Mouse (Mus musculus) granulocyte monocyte progenitor cell, adult 5-6 weeks (primary cell): ENCODE results near the gene Il18bp. TPM values are rescaled to one million over a fixed set of nuclear protein-coding genes. Genes with fewer than 3 reads are reported as not detected.
"Not testable (repeated sequence)": the region's sequence is repeated elsewhere in the genome, so short reads cannot be mapped to it uniquely, and the experiment has no call there.

Experiments used
- ATAC-seq: replicated peaks from 2 replicates; pipeline ENCODE4 v1.8.0; 2016; ENCODE audit warnings: mild to moderate bottlenecking, moderate TSS enrichment, inconsistent platforms; ENCODE audit not compliant: poor library complexity, severe bottlenecking
- total RNA-seq, 2 experiments: library from RNA; stranded (forward) in 1 of 2; stranded (reverse) in 1 of 2; fragments of 200-712, 200-1000 nt in 1 of 2; fragments of >200 nt in 1 of 2; fragmentation: Nextera tagmentation in 1 of 2; gene quantifications; 2 replicates each; pipeline ENCODE4 v1.2.3; 2014 to 2017

Gene Il18bp
- total RNA-seq (2014; fragmentation: Nextera tagmentation) (5.8 and 12.6 TPM in 2 replicates), total RNA-seq (2017) (1.1 and 3.7 TPM in 2 replicates)

GRCm38 (mm10) chr7:102018590-102018989, at the start of gene Il18bp:
Gene Il18bp (minus strand): TSS chr7:102018690.
- ATAC-seq, result no peak

GRCm38 (mm10) chr7:102066363-102066762, 47.9 kb upstream of the Il18bp start:
- no peak for ATAC-seq

- ATAC-seq, result peak; percentile 97
These were observed 46.8 kb upstream of the Il18bp start, which contains the start of the genes Rnf121, Xndc1 and Xntrpc for GRCm38 (mm10) chr7:102065046-102065891. Gene Rnf121 (minus strand): TSS chr7:102065469. Gene Xndc1 (plus strand): TSS chr7:102065511. Gene Xntrpc (plus strand): TSS chr7:102065713.

- ATAC-seq, result no peak
These were observed 46.2 kb upstream of the Il18bp start for GRCm38 (mm10) chr7:102064655-102065045.

GRCm38 (mm10) chr7:102063891-102064290, 45.4 kb upstream of the Il18bp start:
- no peak for ATAC-seq

GRCm38 (mm10) chr7:102062203-102062602, 43.7 kb upstream of the Il18bp start:
- no peak for ATAC-seq

- no peak for ATAC-seq
These were observed 42.9 kb upstream of the Il18bp start for GRCm38 (mm10) chr7:102061353-102061752.

- ATAC-seq, result not testable (repeated sequence)
These were observed 30.0 kb upstream of the Il18bp start for GRCm38 (mm10) chr7:102048524-102048923.

GRCm38 (mm10) chr7:102042314-102042713, 23.8 kb upstream of the Il18bp start:
- no peak for ATAC-seq

GRCm38 (mm10) chr7:102037318-102037717, 18.8 kb upstream of the Il18bp start:
- ATAC-seq, result no peak

GRCm38 (mm10) chr7:102035534-102035933, 17.0 kb upstream of the Il18bp start:
- no peak for ATAC-seq

- ATAC-seq, result no peak
These were observed 16.4 kb upstream of the Il18bp start for GRCm38 (mm10) chr7:102034904-102035303.

GRCm38 (mm10) chr7:102025187-102026119, 7.0 kb upstream of the Il18bp start:
- peak; percentile 78 for ATAC-seq

- ATAC-seq, result no peak
These were observed 5.3 kb upstream of the Il18bp start for GRCm38 (mm10) chr7:102023821-102024220.

- not testable (repeated sequence) for ATAC-seq
These were observed 2.4 kb upstream of the Il18bp start for GRCm38 (mm10) chr7:102020934-102021333.

- ATAC-seq, result peak; percentile 67
These were observed 872 bp upstream of the Il18bp start for GRCm38 (mm10) chr7:102019362-102019761.

- ATAC-seq, result no peak
These were observed 456 bp downstream of the Il18bp start for GRCm38 (mm10) chr7:102018034-102018433.

GRCm38 (mm10) chr7:102017452-102017851, 1.0 kb downstream of the Il18bp start:
- peak; percentile 29 for ATAC-seq

GRCm38 (mm10) chr7:102016936-102017335, 1.6 kb downstream of the Il18bp start:
- ATAC-seq, result no peak

- no peak for ATAC-seq
These were observed 3.5 kb downstream of the Il18bp start for GRCm38 (mm10) chr7:102014995-102015394.

GRCm38 (mm10) chr7:102013416-102013815, 5.1 kb downstream of the Il18bp start:
- ATAC-seq, result no peak
